In genomic region chr1:86358906-86359797, GRCm38 (mm10) we compare ENCODE assay signal across 8 mouse cellular contexts. TPM values are rescaled to one million over a fixed set of nuclear protein-coding genes. Genes with fewer than 3 reads are reported as not detected.
A peak's percentile ranks its signal among the peaks of the same experiment; 100 is the strongest.
DNase-seq lines count a peak whose midpoint lies in the region; ATAC-seq lines count a peak whose summit lies in the region.

Gene Ncl (minus strand): TSS chr1:86359400.

- H3K4me1 ChIP-seq in hindbrain, embryonic 11.5 days (replicated peaks; ENCODE audit: control insufficient read depth, insufficient read depth, low read length), result peaks cover 2% of the 10 kb centered on the region; the same call in 1 of the 2 replicates

- H3K4me2 ChIP-seq in hindbrain, embryonic 11.5 days (replicated peaks; ENCODE audit: low read depth, low read length), result peak within 1 kb of the TSS; percentile 84

- under 1% methylated on average over 101 of the region's 102 CpGs for WGBS in hindbrain, embryonic 11.5 days

- H3K36me3 ChIP-seq in hindbrain, embryonic 11.5 days (ENCODE audit: control insufficient read depth, insufficient read depth, low read length), result peaks cover 9% of the 10 kb centered on the region

- peak within 1 kb of the TSS; percentile 96 for H3K27ac ChIP-seq in hindbrain, embryonic 11.5 days (ENCODE audit: low read depth, low read length)

- peak within 1 kb of the TSS; percentile 95 for H3K4me3 ChIP-seq in hindbrain, embryonic 11.5 days (ENCODE audit: low read depth, low read length)

- no peaks in the 10 kb centered on the region for H3K27me3 ChIP-seq in hindbrain, embryonic 11.5 days (ENCODE audit: control insufficient read depth, insufficient read depth, low read length)

- no peaks in the 10 kb centered on the region for H3K9me3 ChIP-seq in hindbrain, embryonic 11.5 days (ENCODE audit: control insufficient read depth, low read length)

- peak within 1 kb of the TSS; percentile 85 for H3K9ac ChIP-seq in hindbrain, embryonic 11.5 days (ENCODE audit: low read depth, low read length)

- DNase-seq in Muller cell, postnatal 12 days (ENCODE audit: inconsistent ontology term), result peak; percentile 100
- peak; percentile 100 for DNase-seq in cerebellum, adult 9-11 months
- peak; percentile 97 to 98 for DNase-seq in frontal cortex, adult 2 months (ENCODE audit: extremely low spot score in 1 of 2, low spot score in 1 of 2)
- DNase-seq in hindbrain, embryonic 11.5 days (ENCODE audit: low spot score), result peak; percentile 98
- peak; percentile 93 to 96 for DNase-seq in layer of hippocampus, postnatal 10 days (ENCODE audit: low spot score in 2 of 2)
- peak; percentile 99 for DNase-seq in lung, postnatal 10 days
- DNase-seq in ovary, postnatal 36 days (ENCODE audit: low spot score), result peak; percentile 98
- peak; percentile 95 for DNase-seq in thymus, postnatal 25 days

- ATAC-seq in hindbrain, embryonic 11.5 days (ENCODE audit: low FRiP score), result peak; percentile 99

RNA-seq across cellular contexts. Expression of gene Ncl, which starts in this region (rescaled TPM):
- polyA plus RNA-seq in frontal cortex, adult 2 months (2012; rRNA removed), result 153 and 154 TPM in 2 replicates
- 342 and 368 TPM in 2 replicates for polyA plus RNA-seq in hindbrain, embryonic 11.5 days (2014; fragmentation: Nextera tagmentation; extraction: Ambion mirVana)
- total RNA-seq in layer of hippocampus, postnatal 10 days (2021), result 100 to 1,000 TPM; 192 to 208 TPM

Comparison
In these comparisons a context has a peak if more than half of its experiments do, and no peak if none do; other contexts are left out.
1. Peak in every context shown above with its lines: DNase-seq, ATAC-seq, H3K4me3 ChIP-seq and H3K27ac ChIP-seq.